Mouse (Mus musculus) forebrain, embryonic 14.5 days (tissue): ENCODE measurements around the gene Mrtfa. TPM values are rescaled to one million over a fixed set of nuclear protein-coding genes. Genes with fewer than 3 reads are reported as not detected.

Source experiments
- ATAC-seq: fragments of 200-750 bp; cut with Nextera tagmentation; 2 replicates; pipeline ENCODE4 v1.8.0; 2017; ENCODE audit warnings: mild to moderate bottlenecking, moderate library complexity
- DNase-seq: peaks from one replicate; pipeline ENCODE4 v3.0.0-alpha.2; 2015; ENCODE audit warnings: low spot score
- H3K27ac ChIP-seq: fragments of 300-500 bp; sonication (generic); 2 replicates; pipeline ENCODE4 v1.5.1; 2014; ENCODE audit warnings: low read depth, mild to moderate bottlenecking, control low read depth, low read length, moderate library complexity
- H3K27me3 ChIP-seq: fragments of 300-500 bp; sonication (generic); replicated peaks from 2 replicates; pipeline ENCODE4 v1.6.1; 2014; ENCODE audit warnings: low read length, control low read depth, mixed read lengths; ENCODE audit not compliant: control insufficient read depth, insufficient read depth
- H3K36me3 ChIP-seq: fragments of 300-500 bp; sonication (generic); 2 replicates; pipeline ENCODE4 v1.6.1; 2014; ENCODE audit warnings: low read length, control low read depth; ENCODE audit not compliant: control insufficient read depth, insufficient read depth
- H3K4me1 ChIP-seq: fragments of 300-500 bp; sonication (generic); 2 replicates; pipeline ENCODE4 v1.6.1; 2014; ENCODE audit warnings: antibody characterized with exemption, low read length, control low read depth; ENCODE audit not compliant: control insufficient read depth, insufficient read depth
- H3K4me2 ChIP-seq: fragments of 300-500 bp; sonication (generic); 2 replicates; pipeline ENCODE4 v1.6.1; 2014; ENCODE audit warnings: mild to moderate bottlenecking, control low read depth, low read length
- H3K4me3 ChIP-seq: fragments of 300-500 bp; sonication (generic); 2 replicates; pipeline ENCODE4 v1.5.1; 2014; ENCODE audit warnings: low read depth, low read length, control low read depth
- H3K9ac ChIP-seq: fragments of 300-500 bp; sonication (generic); 2 replicates; pipeline ENCODE4 v1.6.1; 2014; ENCODE audit warnings: mild to moderate bottlenecking, low read length, control low read depth, moderate library complexity
- H3K9me3 ChIP-seq: fragments of 300-500 bp; sonication (generic); replicated peaks from 2 replicates; pipeline ENCODE4 v1.6.1; 2016; ENCODE audit warnings: low read length, control low read depth, mixed read lengths; ENCODE audit not compliant: control insufficient read depth
- WGBS: fragments of 180-500 bp; shearing (Covaris S2); extraction: QIAGEN DNeasy Blood & Tissue Kit; methylation state at CpG from one replicate; pipeline ENCODE4 v1.1.7; 2014; 5-methylcytosine and 5-hydroxymethylcytosine counted together
- polyA plus RNA-seq: library from polyadenylated mRNA; unstranded; fragments of >200 nt; fragmentation: Nextera tagmentation; extraction: Ambion mirVana; gene quantifications from 2 replicates; pipeline ENCODE4 v1.2.1, GENCODE M21; 2014

The Mrtfa gene
- 13.6 and 21.8 TPM in 2 replicates for polyA plus RNA-seq

GRCm38 (mm10) chr15:81190630-81191178 lies at the start of gene Mrtfa:
Gene Mrtfa (minus strand): TSS chr15:81190757.
- H3K4me2 ChIP-seq = peak within 1 kb of the TSS; percentile 64
- peak within 1 kb of the TSS; percentile 83 for H3K9ac ChIP-seq
- H3K4me3 ChIP-seq = peak within 1 kb of the TSS; percentile 77
- DNase-seq (peak; percentile 100), ATAC-seq (peak; percentile 100)
- peaks cover 12% of the 10 kb centered on the region; the same call in 1 of the 2 replicates for H3K4me1 ChIP-seq
- H3K36me3 ChIP-seq = peaks cover 12% of the 10 kb centered on the region
- WGBS = under 1% methylated on average over 48 of the region's 48 CpGs
- peak within 1 kb of the TSS; percentile 79 for H3K27ac ChIP-seq
- H3K27me3 ChIP-seq = no peaks in the 10 kb centered on the region
- H3K9me3 ChIP-seq = no peaks in the 10 kb centered on the region

- DNase-seq (no peak), ATAC-seq (no peak)
- Histone ChIP-seq H3K9ac (no peak overlapping the region), H3K4me3 (no peak overlapping the region), H3K36me3 (no peaks in the 10 kb centered on the region), H3K4me1 (peaks cover 5% of the 10 kb centered on the region), H3K27me3 (no peaks in the 10 kb centered on the region), H3K9me3 (no peaks in the 10 kb centered on the region), H3K27ac (no peak overlapping the region), H3K4me2 (no peak overlapping the region)
- 65% methylated on average over 13 of the region's 13 CpGs for WGBS
These were observed 49.3 kb upstream of the Mrtfa start for GRCm38 (mm10) chr15:81239794-81240343.

- peaks cover 6% of the 10 kb centered on the region for H3K4me1 ChIP-seq
These were observed 48.7 kb upstream of the Mrtfa start for GRCm38 (mm10) chr15:81239261-81239660.

GRCm38 (mm10) chr15:81237471-81237870 lies 46.9 kb upstream of the Mrtfa start:
- H3K27me3 ChIP-seq = no peaks in the 10 kb centered on the region

More at GRCm38 (mm10) chr15:81239261-81239660, 48.7 kb upstream of the Mrtfa start:
- no peaks in the 10 kb centered on the region for H3K9me3 ChIP-seq
- no peak for ATAC-seq
- peak; percentile 30 for DNase-seq
- no peak overlapping the region for H3K9ac ChIP-seq
- no peak overlapping the region for H3K27ac ChIP-seq
- H3K4me3 ChIP-seq = no peak overlapping the region
- H3K27me3 ChIP-seq = no peaks in the 10 kb centered on the region
- H3K4me2 ChIP-seq = no peak overlapping the region
- 25% methylated on average over 7 of the region's 7 CpGs for WGBS
- H3K36me3 ChIP-seq = no peaks in the 10 kb centered on the region

GRCm38 (mm10) chr15:81236062-81236461 lies 45.5 kb upstream of the Mrtfa start:
- DNase-seq (no peak), ATAC-seq (peak; percentile 18; the same call in 1 of the 2 replicates)
- Histone ChIP-seq H3K4me1 (peaks cover 6% of the 10 kb centered on the region), H3K9me3 (no peaks in the 10 kb centered on the region), H3K27ac (no peak overlapping the region), H3K4me3 (peak overlapping the region; percentile 36), H3K27me3 (no peaks in the 10 kb centered on the region), H3K36me3 (no peaks in the 10 kb centered on the region), H3K4me2 (peak overlapping the region; percentile 69), H3K9ac (peak overlapping the region; percentile 35)
- 7% methylated on average over 8 of the region's 8 CpGs for WGBS

More at GRCm38 (mm10) chr15:81237471-81237870, 46.9 kb upstream of the Mrtfa start:
- Histone ChIP-seq H3K27ac (no peak overlapping the region), H3K4me3 (no peak overlapping the region), H3K36me3 (no peaks in the 10 kb centered on the region), H3K4me1 (peaks cover 6% of the 10 kb centered on the region), H3K9ac (no peak overlapping the region), H3K9me3 (no peaks in the 10 kb centered on the region), H3K4me2 (no peak overlapping the region)
- ATAC-seq (no peak), DNase-seq (no peak)
- WGBS = 89% methylated on average over 18 of the region's 18 CpGs

GRCm38 (mm10) chr15:81235086-81235920 lies 44.7 kb upstream of the Mrtfa start, which contains the start of gene Mchr1:
Gene Mchr1 (plus strand): TSS chr15:81235499.
- WGBS = under 1% methylated on average over 25 of the region's 25 CpGs
- Histone ChIP-seq H3K4me2 (peak within 1 kb of the TSS; percentile 69), H3K36me3 (no peaks in the 10 kb centered on the region), H3K27me3 (no peaks in the 10 kb centered on the region), H3K27ac (no peak within 1 kb of the TSS), H3K4me3 (peak within 1 kb of the TSS; percentile 36), H3K4me1 (peaks cover 6% of the 10 kb centered on the region), H3K9me3 (no peaks in the 10 kb centered on the region), H3K9ac (peak within 1 kb of the TSS; percentile 35)
- DNase-seq = peak; percentile 86
- ATAC-seq = peak; percentile 93

GRCm38 (mm10) chr15:81231325-81231724 lies 40.8 kb upstream of the Mrtfa start:
- no peak overlapping the region for H3K27ac ChIP-seq
- no peaks in the 10 kb centered on the region for H3K27me3 ChIP-seq
- no peaks in the 10 kb centered on the region for H3K36me3 ChIP-seq
- H3K4me1 ChIP-seq = peaks cover 6% of the 10 kb centered on the region
- H3K9ac ChIP-seq = no peak overlapping the region
- WGBS = 88% methylated on average over 7 of the region's 7 CpGs
- no peaks in the 10 kb centered on the region for H3K9me3 ChIP-seq
- H3K4me3 ChIP-seq = no peak overlapping the region
- no peak for DNase-seq
- H3K4me2 ChIP-seq = no peak overlapping the region
- ATAC-seq = no peak

- H3K9me3 ChIP-seq = no peaks in the 10 kb centered on the region
- 78% methylated on average over 3 of the region's 3 CpGs for WGBS
- H3K27me3 ChIP-seq = no peaks in the 10 kb centered on the region
- H3K9ac ChIP-seq = no peak overlapping the region
- no peak overlapping the region for H3K4me3 ChIP-seq
- no peak overlapping the region for H3K27ac ChIP-seq
- no peak overlapping the region for H3K4me2 ChIP-seq
- ATAC-seq (no peak), DNase-seq (no peak)
- H3K36me3 ChIP-seq = no peaks in the 10 kb centered on the region
- H3K4me1 ChIP-seq = no peaks in the 10 kb centered on the region; the same call in 1 of the 2 replicates
These were observed 39.2 kb upstream of the Mrtfa start for GRCm38 (mm10) chr15:81229791-81230190.
